Mouse (Mus musculus) CD4-positive, CD25-positive, alpha-beta regulatory T cell, adult 4 months (primary cell): ENCODE measurements around the gene Vti1a. TPM values are rescaled to one million over a fixed set of nuclear protein-coding genes. Genes with fewer than 3 reads are reported as not detected.

Experiments
- ATAC-seq: one replicate; pipeline ENCODE4 v1.8.0; 2017
- polyA plus RNA-seq, 2 experiments: library from polyadenylated mRNA; unstranded; fragments of 100-300 nt; shearing (Covaris generic); gene quantifications; one replicate each; pipeline ENCODE4 v1.2.1; 2017

Vti1a gene
- polyA plus RNA-seq, 2 experiments from 2014 or later: 32.4 to 45.4 TPM

DNA sequence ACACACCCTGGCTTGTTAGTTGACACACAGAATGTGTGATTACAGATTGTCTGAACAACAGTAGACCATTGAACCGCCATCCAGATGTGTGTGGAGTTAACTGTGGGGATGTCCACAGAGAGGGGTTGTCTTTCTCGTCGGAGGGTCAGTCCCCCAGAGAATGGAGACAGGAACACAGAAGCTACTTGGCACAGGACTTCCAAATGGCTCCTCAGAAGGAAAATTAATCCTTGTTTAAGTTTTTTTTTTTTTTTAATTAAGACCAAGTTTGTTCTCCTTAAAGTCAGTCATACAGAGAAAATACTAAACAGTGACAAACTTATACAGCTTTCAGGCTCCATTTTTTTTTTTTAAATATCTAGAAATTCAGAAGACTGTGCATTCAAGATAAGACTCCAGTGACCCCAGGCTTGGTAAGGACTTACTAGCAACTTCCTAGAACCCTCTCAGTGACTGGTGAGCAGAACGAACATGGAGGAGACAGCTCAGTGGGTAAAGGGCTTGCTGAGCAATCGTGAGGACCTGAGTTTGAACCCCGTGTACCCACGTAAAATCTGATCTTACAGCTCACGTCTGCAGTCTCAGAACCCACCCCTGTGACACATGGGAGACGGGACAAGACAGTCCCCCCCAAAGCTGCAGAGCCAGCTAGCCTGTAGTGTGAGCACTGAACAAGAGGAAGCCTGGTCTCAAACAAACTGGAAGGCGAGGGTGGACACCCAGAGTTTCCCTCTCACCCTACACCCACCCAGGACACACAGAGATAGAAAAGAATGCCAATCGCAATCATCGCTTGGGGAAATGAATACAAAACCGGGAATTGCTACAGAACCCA is 248.2 kb downstream of the Vti1a start:
- no peak for ATAC-seq

DNA sequence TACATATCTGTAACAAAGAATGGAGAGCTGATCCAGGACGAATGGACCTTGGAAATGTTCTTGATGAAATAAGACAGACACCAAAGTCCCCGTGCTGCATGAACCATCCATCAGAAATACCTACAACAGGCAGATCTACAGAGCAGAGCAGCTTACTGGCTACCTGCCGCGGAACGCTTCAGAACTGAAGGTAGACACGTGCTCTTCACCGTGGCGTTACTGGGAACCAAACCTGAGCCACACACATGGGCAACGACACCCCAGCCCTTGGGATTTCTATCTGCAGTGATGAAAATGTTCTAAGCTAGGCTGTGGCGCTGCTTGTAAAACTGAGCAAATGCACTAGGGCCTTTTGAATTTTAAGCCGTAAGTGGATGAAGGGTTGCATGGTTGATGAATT is 249.0 kb downstream of the Vti1a start:
- ATAC-seq: no peak

DNA sequence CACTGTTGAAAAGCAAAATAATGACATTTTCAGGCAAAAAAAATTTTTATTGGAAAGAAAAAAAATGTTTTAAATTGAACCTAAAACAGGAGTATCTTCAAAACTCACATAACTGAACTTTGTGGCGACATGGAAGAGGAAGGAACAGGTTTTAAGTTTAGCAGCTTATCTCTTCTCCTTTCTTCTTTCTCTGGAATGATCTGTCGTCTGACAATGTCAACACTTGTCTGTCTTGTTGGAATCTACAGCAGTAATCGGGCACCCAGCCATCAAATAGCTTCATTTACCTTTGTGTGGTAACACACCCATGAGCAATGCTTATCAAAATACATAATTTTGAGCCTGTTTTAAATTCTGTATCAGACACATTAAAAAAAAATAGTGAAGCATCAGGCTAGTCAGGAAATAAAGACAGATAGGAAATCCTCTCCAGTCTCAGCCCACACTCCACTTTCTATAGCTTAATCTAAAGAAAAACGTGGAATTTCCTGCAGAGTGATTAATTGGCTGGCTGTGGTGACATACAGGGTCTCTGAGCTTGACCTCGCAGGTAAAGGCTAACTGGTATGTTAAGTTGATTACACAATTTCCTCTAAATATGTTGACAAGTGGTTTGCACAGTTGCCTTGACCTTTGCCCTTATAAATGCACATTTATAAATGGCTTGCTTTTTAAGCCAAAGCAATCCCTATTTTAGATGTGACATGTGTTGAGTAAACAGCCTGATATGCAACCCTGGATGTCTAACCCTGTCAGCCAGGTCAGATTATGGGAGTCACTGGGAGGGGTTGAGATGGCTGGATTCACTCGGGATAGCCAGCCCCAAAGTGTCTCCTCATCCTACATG is 249.7 kb downstream of the Vti1a start:
- no peak for ATAC-seq

DNA sequence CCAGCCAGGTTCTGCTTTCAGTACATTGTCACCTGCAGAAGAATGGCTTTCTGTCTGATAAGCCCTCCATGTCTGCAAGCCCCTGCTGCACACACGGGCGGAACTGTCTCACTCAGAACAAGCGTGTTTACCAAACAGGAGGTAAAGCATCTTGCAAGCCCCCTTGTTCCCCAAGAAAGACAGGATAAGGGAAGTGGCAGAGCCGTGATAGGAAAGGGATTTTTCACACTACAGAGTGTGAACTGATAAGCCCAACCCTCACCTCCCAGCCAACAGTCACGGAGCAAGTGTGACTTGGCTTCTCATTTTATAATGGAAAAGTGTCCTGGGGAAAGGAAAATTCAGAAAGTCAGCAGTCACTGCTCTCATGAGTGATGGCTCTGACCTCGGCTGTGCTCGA is 253.0 kb downstream of the Vti1a start:
- ATAC-seq: no peak

DNA sequence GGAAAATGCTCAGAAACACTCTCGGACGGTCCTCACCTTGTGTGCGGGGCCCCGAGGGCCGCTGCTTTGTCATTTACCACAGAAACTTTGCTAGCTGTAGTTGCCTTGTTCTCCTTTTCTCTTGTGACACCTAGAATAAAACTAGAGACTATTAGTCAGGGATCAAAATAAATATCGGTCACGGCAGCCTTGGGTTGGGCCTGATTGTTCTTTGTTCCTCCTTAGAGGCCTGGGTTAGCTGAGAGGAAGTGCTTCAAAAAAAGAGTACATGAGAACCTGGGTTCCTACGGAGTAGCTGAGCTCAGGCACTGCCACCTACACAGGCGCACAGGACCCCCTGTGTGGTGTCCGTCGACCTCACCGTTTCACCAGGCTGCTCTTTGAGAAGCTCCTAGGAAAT is 253.8 kb downstream of the Vti1a start:
- no peak for ATAC-seq

DNA sequence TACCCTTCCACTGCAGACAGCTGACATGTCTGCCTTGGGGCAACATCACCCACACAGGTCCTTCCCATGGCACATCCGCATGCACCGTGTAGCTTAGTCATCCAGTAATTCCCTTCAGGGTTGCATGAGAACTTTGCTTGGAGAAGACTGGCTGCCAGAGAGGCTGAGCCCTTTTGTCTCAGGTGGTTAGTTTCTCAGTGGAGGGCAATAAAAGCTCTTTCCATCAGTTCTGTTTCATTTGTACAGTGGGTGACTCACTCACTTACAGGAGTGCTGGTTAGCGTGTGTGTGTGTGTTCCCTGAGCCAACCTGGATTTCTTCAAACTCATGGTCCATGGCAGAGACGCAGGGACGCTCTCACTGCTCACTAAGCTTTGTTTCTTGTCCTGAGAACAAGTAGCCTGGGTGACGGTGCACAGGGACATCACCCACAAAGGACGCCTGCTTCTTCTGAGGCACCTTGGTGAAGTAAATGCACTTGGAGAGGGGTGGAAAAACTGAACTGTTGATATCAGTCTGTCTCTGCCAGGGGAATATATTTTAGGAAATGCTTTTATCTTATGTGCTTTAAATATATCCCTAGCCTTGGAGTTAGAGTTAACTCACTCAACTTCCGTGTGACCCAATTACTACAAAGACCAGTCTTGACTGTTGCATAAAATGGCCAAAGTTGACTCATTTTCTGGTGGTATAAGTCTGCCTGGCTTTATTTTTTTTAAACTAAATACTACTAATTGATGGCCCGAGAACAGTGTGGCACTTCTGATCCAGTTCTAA is 254.6 kb downstream of the Vti1a start:
- ATAC-seq: no peak

DNA sequence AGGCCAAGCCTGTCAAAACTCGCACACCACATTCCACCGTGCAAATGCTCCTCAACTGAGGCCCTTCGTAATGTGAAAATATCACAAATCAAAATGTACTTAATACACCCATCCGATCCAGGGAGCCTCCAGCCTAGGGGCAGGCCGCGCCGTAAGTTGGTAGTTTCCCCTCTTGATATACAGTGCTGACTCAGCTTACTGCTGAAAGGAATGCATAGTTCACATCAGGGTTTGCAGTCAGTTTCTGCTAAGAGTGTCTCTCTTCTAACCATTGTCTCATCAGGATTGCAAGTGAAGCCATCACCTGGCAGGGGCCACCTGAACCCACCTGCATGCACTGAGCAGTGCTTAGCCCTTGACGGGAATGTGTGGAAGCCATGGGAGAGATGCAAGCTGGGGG is 255.4 kb downstream of the Vti1a start:
- no peak for ATAC-seq

DNA sequence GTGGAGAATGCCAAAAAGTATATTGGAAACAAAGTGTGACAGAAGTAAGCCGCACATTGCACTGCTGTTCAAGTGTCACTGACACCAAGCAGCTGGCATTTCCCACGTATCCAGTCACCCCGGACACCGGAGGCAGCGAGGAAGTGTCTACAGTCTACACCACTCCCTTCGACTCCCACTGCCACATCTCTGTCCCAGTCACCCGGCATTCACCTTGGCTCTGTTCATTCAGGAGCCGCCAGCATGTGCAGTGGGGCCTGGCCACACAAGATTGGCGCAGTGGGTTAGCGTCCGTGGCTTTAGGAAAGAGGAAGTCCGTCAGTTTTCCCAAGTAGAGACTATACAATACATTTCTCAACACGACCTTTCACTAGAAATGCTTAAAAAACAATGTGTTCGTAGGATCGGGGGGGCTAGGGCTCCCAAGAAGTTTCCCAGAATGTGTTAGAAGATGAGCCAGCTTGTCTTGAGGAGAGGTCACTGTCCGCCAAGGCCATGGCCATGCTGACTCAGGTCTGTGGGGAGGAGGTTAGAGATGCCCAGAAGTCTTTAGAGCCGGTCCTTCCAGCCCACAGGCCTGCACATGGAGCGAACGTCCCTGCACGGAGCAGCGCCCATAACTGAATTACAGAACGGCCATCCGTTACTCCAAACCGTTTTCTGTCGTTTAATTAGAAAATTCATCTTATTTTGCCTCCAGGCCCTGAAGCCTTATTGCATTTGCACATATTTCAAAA is 261.4 kb downstream of the Vti1a start:
- ATAC-seq: no peak

DNA sequence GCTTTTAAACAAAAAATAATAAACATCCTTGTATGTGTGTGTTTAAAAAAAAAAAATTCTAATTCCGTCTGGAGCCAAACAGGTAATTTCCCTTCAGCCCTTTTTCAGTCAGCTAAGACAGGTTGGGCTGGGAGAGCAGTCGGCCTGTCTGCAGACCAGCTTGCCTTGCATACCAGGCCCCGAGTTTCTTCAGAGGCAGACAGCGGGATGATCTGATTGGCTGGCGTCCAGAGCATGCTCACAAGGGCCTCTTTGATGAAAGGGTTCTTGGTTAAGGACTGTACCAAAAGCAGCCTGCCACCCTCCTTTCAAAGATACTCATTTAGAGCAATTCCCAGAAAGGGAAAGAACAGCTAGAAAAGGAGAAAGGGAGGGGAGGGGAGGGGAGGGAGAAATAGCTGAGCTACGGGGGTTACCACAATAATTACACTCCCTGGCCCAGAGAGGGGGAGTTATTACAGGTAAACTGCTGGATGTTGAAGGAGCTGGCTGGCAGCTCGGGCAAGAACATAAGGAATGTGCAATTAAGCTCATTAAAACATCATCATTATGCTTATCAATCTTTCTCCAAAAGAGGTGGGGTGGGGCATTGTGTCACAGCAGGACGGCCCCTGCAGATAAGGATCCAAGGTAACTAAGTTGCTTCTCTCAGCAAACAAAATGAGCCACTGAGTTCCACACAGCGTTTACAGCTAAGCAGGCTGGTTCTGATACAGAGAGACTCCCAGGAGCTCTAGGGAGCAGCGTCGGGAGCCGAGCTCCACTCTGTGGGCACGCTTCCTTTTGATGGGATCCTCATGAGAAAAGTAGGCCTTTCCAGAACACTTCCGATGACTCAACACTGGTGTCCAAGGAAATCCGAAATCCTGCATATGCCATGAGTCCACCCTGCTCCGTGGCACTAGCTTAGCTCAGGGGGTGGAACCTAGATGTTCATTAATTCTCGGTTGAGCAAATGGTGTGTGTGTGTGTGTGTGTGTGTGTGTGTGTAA is 262.3 kb downstream of the Vti1a start:
- no peak for ATAC-seq

DNA sequence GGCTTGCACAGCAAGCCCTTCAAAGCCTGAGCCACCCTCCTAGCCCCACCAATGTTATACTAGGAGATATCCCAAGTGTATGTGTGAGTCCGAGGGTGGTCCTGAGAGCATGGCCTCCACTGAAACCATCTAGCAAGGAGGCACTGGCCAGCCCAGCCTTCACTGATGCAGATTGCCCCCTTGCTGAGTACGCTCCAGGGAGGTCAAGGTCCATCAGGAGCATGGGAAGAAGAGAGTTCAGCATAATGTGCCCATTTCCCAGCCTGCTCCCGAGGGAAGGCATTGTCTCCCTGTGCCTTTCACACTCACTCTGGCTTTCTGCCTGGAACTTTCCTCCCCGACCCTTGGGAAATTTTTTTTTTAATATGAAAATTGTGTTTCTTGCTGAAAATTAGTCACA is 263.2 kb downstream of the Vti1a start:
- ATAC-seq: no peak

DNA sequence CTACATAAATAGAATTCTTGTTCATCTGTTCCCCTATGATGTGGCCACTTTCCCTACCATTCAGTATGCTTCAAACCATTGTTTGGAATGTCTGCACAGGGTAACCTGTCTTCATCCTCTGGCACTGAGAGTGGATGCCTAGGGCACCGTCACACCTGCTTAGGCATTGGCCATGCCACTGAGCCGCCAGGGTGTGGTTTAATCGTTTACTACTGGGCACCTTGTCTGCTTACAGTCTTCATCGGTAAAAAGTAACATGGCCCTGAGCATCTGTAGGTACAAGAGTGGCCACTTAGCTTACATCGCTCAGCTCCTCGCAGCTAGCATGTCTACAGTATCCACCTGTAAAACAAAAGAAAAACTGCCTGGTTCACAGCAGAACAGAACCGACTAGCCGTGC is 264.1 kb downstream of the Vti1a start:
- ATAC-seq: no peak

DNA sequence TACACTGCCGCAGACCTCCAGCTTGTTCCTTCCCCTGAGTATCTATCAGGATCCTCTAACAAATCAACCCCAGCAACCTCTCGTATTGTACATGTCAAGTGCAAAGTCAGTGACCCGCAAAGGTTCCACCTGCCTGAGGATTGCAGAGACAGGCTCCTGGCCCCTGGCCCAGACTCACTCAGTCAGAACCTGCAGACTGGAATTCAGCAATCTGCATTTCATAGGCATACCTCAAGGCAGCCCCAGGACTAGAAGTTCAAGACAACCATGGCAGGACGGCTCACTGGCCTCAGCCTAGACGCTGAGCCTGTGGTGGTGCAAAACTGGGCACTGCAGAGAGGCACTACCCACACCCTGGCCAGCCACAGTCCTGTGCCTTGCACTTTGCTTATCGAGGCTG is 264.6 kb downstream of the Vti1a start:
- ATAC-seq: no peak

DNA sequence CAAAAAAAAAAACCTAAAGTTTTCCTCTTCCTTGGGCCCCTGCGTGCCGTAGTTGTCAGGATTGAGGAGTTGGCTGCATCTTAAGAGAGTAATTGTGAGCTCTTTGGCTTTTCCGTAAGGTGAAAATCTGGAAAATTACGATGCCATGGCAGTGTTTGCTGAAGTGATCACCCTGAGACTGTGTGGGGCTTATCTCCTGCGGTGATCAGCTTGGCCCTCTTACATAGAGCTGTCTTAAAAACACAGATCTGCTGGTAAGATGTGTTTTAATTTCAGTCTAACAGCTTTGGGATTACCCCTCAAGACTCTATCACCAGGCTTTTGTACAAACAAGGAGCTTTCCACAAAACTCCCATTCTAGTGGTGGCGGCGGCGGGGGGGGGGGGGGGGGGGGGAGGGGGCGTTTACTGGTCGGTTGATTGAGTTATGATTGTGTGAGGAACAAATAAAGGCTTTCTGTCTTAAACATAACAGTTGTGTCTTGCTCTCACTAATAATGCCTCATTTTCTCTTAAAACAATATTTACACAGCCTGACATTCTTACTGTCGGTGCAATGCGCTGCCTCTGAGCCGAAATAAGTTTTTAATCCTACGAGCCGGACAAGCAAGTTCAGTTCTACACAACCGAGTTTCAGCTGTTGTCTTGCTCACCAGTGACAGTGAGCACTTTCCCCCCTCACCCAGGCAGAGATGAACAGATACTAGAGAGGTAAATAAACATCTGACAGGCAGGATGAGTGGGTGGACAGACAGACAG is 267.0 kb downstream of the Vti1a start:
- ATAC-seq: no peak

DNA sequence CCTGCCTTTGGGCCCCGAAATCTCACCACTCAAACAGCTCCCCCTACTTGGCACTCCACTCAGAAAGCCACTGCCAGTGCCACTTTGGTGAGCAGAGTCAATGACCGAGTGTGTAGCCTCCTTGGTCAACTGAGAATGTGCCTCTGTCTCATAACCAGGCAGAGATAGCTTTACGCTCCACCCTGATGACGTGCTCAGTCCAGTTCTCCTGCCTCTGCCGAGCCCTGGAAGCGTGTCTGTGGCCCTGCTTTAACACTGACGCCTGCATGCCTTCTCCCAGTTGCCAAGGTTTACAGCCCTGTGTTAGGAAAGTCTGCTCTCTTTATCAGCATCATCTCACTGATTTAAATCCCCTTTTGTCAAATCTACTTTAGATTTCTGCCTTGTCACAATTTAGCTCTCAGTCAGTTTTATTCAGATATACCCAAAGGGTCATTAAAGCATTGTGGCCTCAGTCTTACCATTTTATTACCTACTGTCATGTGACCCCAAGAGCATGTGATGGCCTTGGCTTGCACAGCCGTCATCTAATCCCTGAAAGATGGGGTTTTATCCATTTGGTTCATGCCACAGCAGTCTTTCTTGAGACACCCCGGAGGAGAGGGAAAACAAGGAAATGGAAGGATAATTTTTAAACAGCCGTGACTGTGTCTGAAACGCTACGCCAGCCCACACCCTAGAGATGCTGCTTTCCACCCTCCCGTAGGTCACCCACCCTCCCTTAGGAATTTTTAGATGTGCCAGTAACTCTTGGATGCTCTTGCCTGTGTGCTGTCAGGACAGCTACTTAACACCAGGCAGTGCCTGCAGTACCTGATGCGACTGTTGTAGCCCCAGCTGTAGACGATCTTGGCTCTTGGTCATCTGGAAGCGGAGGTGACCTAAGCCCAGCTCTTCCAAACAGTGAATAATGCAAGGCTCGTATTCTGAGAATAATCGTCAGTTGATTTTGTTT is 269.5 kb downstream of the Vti1a start:
- no peak for ATAC-seq

DNA sequence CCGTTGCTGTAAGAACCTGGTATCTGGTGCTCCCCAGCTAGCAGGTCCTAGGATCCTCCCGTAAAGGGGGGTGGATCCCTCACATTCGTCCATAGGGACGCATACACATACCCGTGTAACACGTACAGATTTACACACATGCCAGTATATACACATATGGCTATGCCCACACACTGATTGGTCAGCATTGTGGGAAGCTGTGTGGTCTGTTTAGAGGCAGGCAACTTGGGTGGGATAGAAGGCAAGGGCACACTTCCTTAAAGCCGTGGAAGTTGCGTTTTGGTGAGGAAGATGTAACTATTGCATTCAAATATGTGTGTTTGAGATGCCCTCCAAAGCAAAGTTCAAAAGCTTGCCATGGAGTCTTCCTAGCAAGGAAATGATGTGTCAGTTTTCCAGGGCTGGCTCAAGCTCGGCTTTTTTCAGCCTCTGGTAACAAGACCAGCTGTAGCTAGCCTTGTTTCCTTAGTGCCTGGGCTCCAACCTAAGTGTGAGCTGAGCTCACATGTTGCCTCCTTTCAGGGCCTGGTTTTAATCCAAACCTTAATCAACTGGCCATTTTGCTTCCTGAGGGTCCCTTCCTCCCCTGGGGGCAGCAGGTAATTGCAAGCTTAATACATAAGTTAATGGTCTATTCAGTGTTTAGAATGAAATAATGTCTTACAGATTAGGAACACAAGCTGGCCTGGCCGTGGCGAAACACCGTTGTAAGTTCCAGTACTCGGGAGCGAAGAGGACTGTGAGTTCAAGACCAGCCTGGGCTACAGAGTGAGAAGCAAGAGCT is 271.7 kb downstream of the Vti1a start:
- ATAC-seq: no peak

DNA sequence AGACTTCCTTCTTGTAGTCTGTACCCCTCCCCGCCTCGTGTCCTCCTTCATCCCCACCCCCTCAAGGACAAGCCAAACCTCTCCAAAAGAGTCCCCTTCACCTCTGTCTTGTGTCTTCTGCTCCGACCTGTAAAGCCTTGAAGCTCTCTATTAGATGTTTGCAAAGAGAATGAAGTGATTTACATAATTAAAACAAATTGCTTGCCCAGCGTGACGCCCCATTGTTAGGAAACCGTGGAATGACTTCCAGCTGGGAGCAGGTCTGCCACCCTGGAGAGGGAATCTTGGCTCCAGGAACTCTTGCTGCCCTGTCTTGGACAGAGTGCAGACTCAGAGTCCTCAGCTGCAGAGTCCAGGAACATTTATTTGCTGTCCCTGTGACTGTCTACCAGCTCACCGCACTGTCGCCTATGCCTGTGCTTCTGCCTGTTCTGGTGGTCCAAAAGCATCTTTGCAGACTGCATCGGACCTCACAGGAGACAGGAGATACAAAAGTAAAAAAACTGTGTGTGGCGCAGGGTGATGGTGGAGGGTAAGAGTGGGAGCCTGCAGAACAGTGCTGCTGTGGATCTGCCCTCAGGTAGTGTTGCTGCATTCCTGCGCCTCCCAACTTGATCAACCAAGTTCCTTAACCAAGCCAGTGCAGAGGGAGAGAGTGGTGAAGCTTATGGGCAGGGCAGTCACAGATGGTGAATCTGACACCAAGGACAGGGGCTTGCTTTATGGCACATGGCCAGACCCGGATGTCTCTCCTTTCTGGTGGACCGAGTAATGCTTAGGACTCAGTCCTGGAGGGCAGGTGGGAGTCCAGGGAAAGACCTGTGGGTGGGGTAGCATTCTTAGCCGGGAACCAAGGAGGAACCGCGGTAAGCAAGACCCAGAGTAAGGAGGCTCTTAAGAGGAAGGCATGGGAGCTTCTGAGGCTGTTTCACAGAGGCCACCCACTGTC is 273.1 kb downstream of the Vti1a start:
- ATAC-seq: no peak
